Mouse (Mus musculus) cerebellum, adult 8-10 months (tissue): ENCODE measurements at regions not wholly inside any gene's neighbourhood (a gene's known extent, or its start where the extent isn't known, plus 50 kb on each side); places are given as distances from the start of the nearest gene placed in this dataset.

Source experiments
- DNase-seq: peaks from one replicate; pipeline ENCODE4 v3.0.0; 2022

- peak; percentile 0 for DNase-seq
Measured at GRCm38 (mm10) chr14:80901346-80901745, 917.5 kb downstream of the Olfm4 start.

GRCm38 (mm10) chr14:80901759-80902163 is 917.9 kb downstream of the Olfm4 start:
- DNase-seq = peak; percentile 0

- no peak for DNase-seq
Measured at GRCm38 (mm10) chr14:80916031-80916430, 932.1 kb downstream of the Olfm4 start.

DNA sequence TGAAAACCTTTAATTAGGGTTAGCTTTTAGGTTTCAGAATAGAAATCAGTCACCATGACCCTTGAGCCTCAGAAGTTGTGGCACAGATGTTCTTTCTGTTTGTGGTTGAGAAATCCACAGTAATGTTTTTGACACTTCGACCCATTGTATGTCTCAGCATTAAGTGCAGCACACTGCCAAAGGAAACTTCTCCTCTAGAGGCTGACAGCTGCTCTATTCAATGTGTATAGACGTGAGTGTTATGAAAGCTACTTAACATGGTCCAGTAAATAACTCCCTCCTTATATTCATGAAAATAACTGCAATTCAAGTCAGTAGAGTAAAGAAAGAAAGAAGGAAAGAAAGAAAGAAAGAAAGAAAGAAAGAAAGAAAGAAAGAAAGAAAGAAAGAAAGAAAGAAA is 939.9 kb downstream of the Olfm4 start:
- DNase-seq = no peak

- no peak for DNase-seq
Measured at GRCm38 (mm10) chr14:80959966-80960365, 976.1 kb downstream of the Olfm4 start.

DNA sequence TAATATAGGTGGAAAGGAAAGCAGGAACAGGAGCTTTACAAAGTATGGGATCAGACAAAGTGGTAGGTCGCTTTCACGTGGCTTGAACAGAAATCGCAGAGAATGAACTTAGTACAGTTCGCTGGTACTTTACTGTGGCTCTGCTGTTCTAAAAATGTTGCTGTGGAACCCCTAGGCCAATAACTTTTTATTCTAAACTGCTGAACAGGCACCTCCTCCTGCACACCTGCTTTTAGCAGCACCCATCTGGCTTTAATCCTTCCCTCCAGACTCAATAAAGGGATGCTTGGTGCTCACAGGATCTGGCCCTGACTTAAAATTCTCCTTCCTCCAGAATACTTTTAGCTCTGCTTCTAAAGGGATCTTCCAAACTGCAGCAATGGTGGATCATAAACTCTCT is 991.9 kb downstream of the Olfm4 start:
- no peak for DNase-seq

DNA sequence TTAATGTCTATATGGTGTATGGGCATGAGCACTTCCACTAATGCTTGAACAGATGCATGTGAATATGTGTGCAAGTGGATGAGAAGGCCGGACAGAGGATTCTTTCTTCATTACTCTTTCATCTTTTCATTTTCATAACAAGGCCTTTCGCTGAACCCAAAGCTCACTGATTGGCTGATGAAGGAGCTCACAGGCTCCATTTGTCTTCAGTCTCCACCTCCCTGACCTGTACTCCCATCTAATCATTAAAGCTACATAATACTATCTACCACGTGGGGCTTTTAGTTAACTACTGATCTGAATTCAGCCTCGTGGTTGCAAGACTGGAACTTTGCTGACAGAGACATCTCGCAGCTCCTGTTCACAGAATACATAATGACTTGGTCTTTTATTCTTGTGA is 992.8 kb downstream of the Olfm4 start:
- DNase-seq = no peak

DNA sequence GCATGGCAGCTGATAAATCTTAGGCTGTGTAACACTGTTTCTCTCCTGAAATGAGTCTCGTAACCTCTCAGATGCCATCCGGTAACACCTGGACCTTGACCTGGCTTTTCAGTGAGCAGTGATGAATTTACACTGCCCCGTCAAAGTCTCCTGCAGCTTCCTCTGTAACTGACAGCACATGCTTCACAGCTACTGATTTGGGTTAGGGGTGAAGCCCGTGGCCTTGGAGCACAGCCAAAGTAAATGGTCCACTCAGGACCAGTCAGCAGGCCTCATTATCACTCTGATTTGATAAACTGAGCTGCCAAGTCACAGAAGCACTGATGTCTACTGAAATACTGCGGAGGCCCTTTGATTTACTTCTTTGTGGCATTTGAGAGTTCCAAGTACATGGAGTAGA is 995.6 kb downstream of the Olfm4 start:
- DNase-seq = no peak

GRCm38 (mm10) chr14:80990192-80990591 is 1006.3 kb downstream of the Olfm4 start:
- no peak for DNase-seq

GRCm38 (mm10) chr14:80990679-80991286 is 1006.9 kb downstream of the Olfm4 start:
- DNase-seq = no peak

GRCm38 (mm10) chr14:80999030-80999429 is 1015.1 kb downstream of the Olfm4 start:
- DNase-seq = no peak

DNA sequence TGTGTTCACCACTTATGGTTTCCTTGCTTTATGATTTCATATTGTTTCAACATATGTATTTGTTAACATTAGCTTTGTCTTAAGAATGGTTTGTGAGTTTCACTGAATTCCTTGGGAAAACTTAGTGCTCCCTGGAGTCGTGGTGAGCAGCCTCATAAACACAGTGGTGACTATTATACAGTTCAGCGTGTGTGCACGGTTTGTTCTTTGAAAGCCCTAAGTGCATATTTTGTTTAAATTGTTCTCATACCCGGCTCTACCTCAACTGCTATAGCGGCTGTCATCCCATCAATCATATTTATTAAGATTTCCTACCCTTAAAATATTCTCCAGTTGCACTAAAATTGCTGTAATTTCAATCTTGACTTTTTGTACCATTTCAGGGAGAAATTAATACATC is 1029.3 kb downstream of the Olfm4 start:
- no peak for DNase-seq

GRCm38 (mm10) chr14:81031475-81031874 is 1047.6 kb downstream of the Olfm4 start:
- no peak for DNase-seq

GRCm38 (mm10) chr14:81037635-81038034 is 1053.8 kb downstream of the Olfm4 start:
- DNase-seq = no peak

GRCm38 (mm10) chr14:81038045-81038444 is 1054.2 kb downstream of the Olfm4 start:
- no peak for DNase-seq
